Mouse (Mus musculus) liver, adult 2 months (tissue): ENCODE measurements around the gene Rfx2.

Source experiments
- CTCF ChIP-seq: fragments of 200-500 bp; IDR thresholded peaks from 2 replicates; pipeline ENCODE4 v1.5.1; 2011; ENCODE audit warnings: low read depth, low read length, control low read depth
- POLR2A ChIP-seq: fragments of 200-500 bp; IDR thresholded peaks from 2 replicates; pipeline ENCODE4 v1.6.1; 2011; ENCODE audit warnings: low read length, control low read depth; ENCODE audit not compliant: insufficient read depth; ENCODE audit errors: extremely low read depth

- TF ChIP-seq POLR2A (no peak), CTCF (no peak)
Measured at GRCm38 (mm10) chr17:56833381-56833780, 2.6 kb upstream of the Rfx2 start.
